Mouse (Mus musculus) limb, embryonic 14.5 days (tissue): ENCODE results near the gene Epha2. TPM values are rescaled to one million over a fixed set of nuclear protein-coding genes. Genes with fewer than 3 reads are reported as not detected.

Experiments used
- ATAC-seq: fragments of 200-750 bp; cut with Nextera tagmentation; 2 replicates; pipeline ENCODE4 v1.8.0; 2017; ENCODE audit warnings: low read depth, moderate number of reproducible peaks, moderate TSS enrichment; ENCODE audit not compliant: low FRiP score
- DNase-seq: peaks from one replicate; pipeline ENCODE4 v3.0.0-alpha.2; 2015; ENCODE audit warnings: low spot score
- H3K27ac ChIP-seq: fragments of 300-500 bp; sonication (generic); replicated peaks from 2 replicates; pipeline ENCODE4 v1.5.1; 2014; ENCODE audit warnings: low read depth, mild to moderate bottlenecking, low read length, moderate library complexity, mixed read lengths
- H3K27me3 ChIP-seq: fragments of 300-500 bp; sonication (generic); 2 replicates; pipeline ENCODE4 v1.6.1; 2014; ENCODE audit warnings: low read length, mixed read lengths; ENCODE audit not compliant: control insufficient read depth, insufficient read depth
- H3K36me3 ChIP-seq: fragments of 300-500 bp; sonication (generic); 2 replicates; pipeline ENCODE4 v1.6.1; 2014; ENCODE audit warnings: mild to moderate bottlenecking, low read length, moderate library complexity, mixed read lengths; ENCODE audit not compliant: control insufficient read depth, insufficient read depth
- H3K4me1 ChIP-seq: fragments of 300-500 bp; sonication (generic); 2 replicates; pipeline ENCODE4 v1.6.1; 2014; ENCODE audit warnings: antibody characterized with exemption, low read length, mixed read lengths; ENCODE audit not compliant: control insufficient read depth, insufficient read depth
- H3K4me2 ChIP-seq: fragments of 300-500 bp; sonication (generic); replicated peaks from 2 replicates; pipeline ENCODE4 v1.6.1; 2014; ENCODE audit warnings: low read depth, mild to moderate bottlenecking, low read length, moderate library complexity; ENCODE audit not compliant: severe bottlenecking
- H3K4me3 ChIP-seq: fragments of 300-500 bp; sonication (generic); replicated peaks from 2 replicates; pipeline ENCODE4 v1.5.1; 2014; ENCODE audit warnings: low read length
- H3K9ac ChIP-seq: fragments of 300-500 bp; sonication (generic); 2 replicates; pipeline ENCODE4 v1.6.1; 2014; ENCODE audit warnings: mild to moderate bottlenecking, low read depth, low read length, moderate library complexity; ENCODE audit not compliant: severe bottlenecking
- H3K9me3 ChIP-seq: fragments of 300-500 bp; sonication (generic); 2 replicates; pipeline ENCODE4 v1.6.1; 2016; ENCODE audit warnings: low read length; ENCODE audit not compliant: control insufficient read depth
- POLR2A ChIP-seq: fragments of 200-500 bp; IDR thresholded peaks from 2 replicates; pipeline ENCODE4 v1.8.0; 2012; ENCODE audit warnings: inconsistent platforms, mild to moderate bottlenecking, moderate library complexity, borderline replicate concordance; ENCODE audit not compliant: insufficient read depth, insufficient read length; ENCODE audit errors: extremely low read depth
- WGBS: fragments of 180-500 bp; shearing (Covaris S2); extraction: QIAGEN DNeasy Blood & Tissue Kit; methylation state at CpG from one replicate; pipeline ENCODE4 v1.1.7; 2014; 5-methylcytosine and 5-hydroxymethylcytosine counted together
- microRNA-seq: library from miRNA; unstranded; fragments of <30 nt; microRNA quantifications from one replicate; pipeline ENCODE4, GENCODE M21; 2016
- polyA plus RNA-seq, 2 experiments: library from polyadenylated mRNA; depleted of rRNA in 1 of 2; stranded (reverse) in 1 of 2; unstranded in 1 of 2; fragments of >200 nt; fragmentation: Nextera tagmentation in 1 of 2; extraction: Ambion mirVana in 1 of 2; gene quantifications; 2 replicates each; pipeline versions ENCODE4 v1.2.1 to v1.2.3; 2012 to 2014

Gene Epha2
- polyA plus RNA-seq, 2 experiments: 2.2 to 9.4 TPM

DNA sequence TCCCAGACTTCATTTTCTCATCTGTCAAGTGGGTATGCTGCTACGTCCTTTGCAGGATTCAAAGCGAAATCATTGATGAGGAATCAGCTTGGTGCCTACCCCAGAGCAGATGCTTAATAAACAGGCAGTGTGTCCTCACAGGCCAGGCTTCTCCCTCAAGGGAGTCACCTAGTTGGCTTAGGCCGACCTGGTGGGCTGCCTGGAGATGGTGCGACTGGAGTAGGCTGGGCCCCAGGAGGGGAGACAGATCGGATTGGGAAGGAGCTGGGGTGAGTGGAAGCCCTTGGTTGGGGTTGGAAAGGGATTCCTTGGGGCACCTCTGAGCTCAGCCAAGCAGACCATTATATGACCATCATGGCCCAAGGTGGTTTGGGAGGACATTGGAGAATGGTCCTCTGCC, 71.4 kb downstream of the Epha2 start:
- Histone ChIP-seq H3K4me2 (no peak overlapping the region), H3K4me3 (no peak overlapping the region), H3K9me3 (no peaks in the 10 kb centered on the region), H3K27ac (no peak overlapping the region), H3K36me3 (no peaks in the 10 kb centered on the region), H3K27me3 (peaks cover 14% of the 10 kb centered on the region; the same call in 1 of the 2 replicates), H3K4me1 (no peaks in the 10 kb centered on the region), H3K9ac (no peak overlapping the region)
- TF ChIP-seq POLR2A: no peak
- whole genome bisulfite sequencing: 92% methylated on average over 5 of the region's 5 CpGs
- DNase-seq (no peak), ATAC-seq (no peak)

Small RNA genes within 50 kb of the gene (microRNA-seq; reads per million reads assigned to microRNA genes)
- not detected for gene Gm25690

Other genes starting within 250 kb of the Epha2 start
- 25.9 and 27.8 TPM in 2 replicates for gene Crocc, start 240.7 kb upstream of the Epha2 start, polyA plus RNA-seq (2012; rRNA removed)
- gene Crocc, start 240.7 kb upstream of the Epha2 start, polyA plus RNA-seq (2014; fragmentation: Nextera tagmentation; extraction: Ambion mirVana): 5.4 and 7.3 TPM in 2 replicates
- gene Necap2, start 222.9 kb upstream of the Epha2 start, polyA plus RNA-seq (2012; rRNA removed): 79.1 and 91.0 TPM in 2 replicates
- 83.2 and 90.5 TPM in 2 replicates for gene Necap2, start 222.9 kb upstream of the Epha2 start, polyA plus RNA-seq (2014; fragmentation: Nextera tagmentation; extraction: Ambion mirVana)
- gene Spata21, start 212.9 kb upstream of the Epha2 start, polyA plus RNA-seq (2012; rRNA removed): 0.04 and 0.08 TPM in 2 replicates
- gene Spata21, start 212.9 kb upstream of the Epha2 start, polyA plus RNA-seq (2014; fragmentation: Nextera tagmentation; extraction: Ambion mirVana): 0.18 and 0.43 TPM in 2 replicates
- gene Szrd1, start 161.5 kb upstream of the Epha2 start, polyA plus RNA-seq (2012; rRNA removed): 63.7 and 71.4 TPM in 2 replicates
- gene Szrd1, start 161.5 kb upstream of the Epha2 start, polyA plus RNA-seq (2014; fragmentation: Nextera tagmentation; extraction: Ambion mirVana): 38.6 and 39.1 TPM in 2 replicates
- 23.1 and 25.5 TPM in 2 replicates for gene Fbxo42, start 153.3 kb upstream of the Epha2 start, polyA plus RNA-seq (2012; rRNA removed)
- gene Fbxo42, start 153.3 kb upstream of the Epha2 start, polyA plus RNA-seq (2014; fragmentation: Nextera tagmentation; extraction: Ambion mirVana): 29.7 and 30.0 TPM in 2 replicates
- gene Rsg1, start 87.3 kb upstream of the Epha2 start, polyA plus RNA-seq (2012; rRNA removed): 3.6 and 4.2 TPM in 2 replicates
- 5.5 and 6.1 TPM in 2 replicates for gene Rsg1, start 87.3 kb upstream of the Epha2 start, polyA plus RNA-seq (2014; fragmentation: Nextera tagmentation; extraction: Ambion mirVana)
- 20.4 and 21.8 TPM in 2 replicates for gene Arhgef19, start 61.7 kb upstream of the Epha2 start, polyA plus RNA-seq (2012; rRNA removed)
- gene Arhgef19, start 61.7 kb upstream of the Epha2 start, polyA plus RNA-seq (2014; fragmentation: Nextera tagmentation; extraction: Ambion mirVana): 15.3 and 18.7 TPM in 2 replicates
- 1.2 and 1.8 TPM in 2 replicates for gene Fam131c, start 67.0 kb downstream of the Epha2 start, polyA plus RNA-seq (2012; rRNA removed)
- 1.5 and 1.6 TPM in 2 replicates for gene Fam131c, start 67.0 kb downstream of the Epha2 start, polyA plus RNA-seq (2014; fragmentation: Nextera tagmentation; extraction: Ambion mirVana)
- gene Clcnka, start 97.5 kb downstream of the Epha2 start, polyA plus RNA-seq (2012; rRNA removed): 0.75 and 1.3 TPM in 2 replicates
- 0.36 and 0.61 TPM in 2 replicates for gene Clcnka, start 97.5 kb downstream of the Epha2 start, polyA plus RNA-seq (2014; fragmentation: Nextera tagmentation; extraction: Ambion mirVana)
- 0.21 TPM in 1 of 2 replicates, not detected in the other for gene Clcnkb, start 114.8 kb downstream of the Epha2 start, polyA plus RNA-seq (2012; rRNA removed)
- 0.51 TPM in 1 of 2 replicates, not detected in the other for gene Clcnkb, start 114.8 kb downstream of the Epha2 start, polyA plus RNA-seq (2014; fragmentation: Nextera tagmentation; extraction: Ambion mirVana)
- 3.0 and 3.2 TPM in 2 replicates for gene Hspb7, start 119.5 kb downstream of the Epha2 start, polyA plus RNA-seq (2012; rRNA removed)
- gene Hspb7, start 119.5 kb downstream of the Epha2 start, polyA plus RNA-seq (2014; fragmentation: Nextera tagmentation; extraction: Ambion mirVana): 0.43 and 1.3 TPM in 2 replicates
- not detected in 2 replicates for gene Srarp, start 134.9 kb downstream of the Epha2 start, polyA plus RNA-seq (2012; rRNA removed)
- gene Srarp, start 134.9 kb downstream of the Epha2 start, polyA plus RNA-seq (2014; fragmentation: Nextera tagmentation; extraction: Ambion mirVana): not detected in 2 replicates
- 48.5 and 55.0 TPM in 2 replicates for gene Zbtb17, start 143.4 kb downstream of the Epha2 start, polyA plus RNA-seq (2012; rRNA removed)
- gene Zbtb17, start 143.4 kb downstream of the Epha2 start, polyA plus RNA-seq (2014; fragmentation: Nextera tagmentation; extraction: Ambion mirVana): 29.0 and 30.5 TPM in 2 replicates
- 15.9 and 16.2 TPM in 2 replicates for gene Spen, start 237.4 kb downstream of the Epha2 start, polyA plus RNA-seq (2012; rRNA removed)
- gene Spen, start 237.4 kb downstream of the Epha2 start, polyA plus RNA-seq (2014; fragmentation: Nextera tagmentation; extraction: Ambion mirVana): 12.2 and 13.1 TPM in 2 replicates